ENCODE assay signal across 8 mouse cellular contexts in the genomic region with DNA sequence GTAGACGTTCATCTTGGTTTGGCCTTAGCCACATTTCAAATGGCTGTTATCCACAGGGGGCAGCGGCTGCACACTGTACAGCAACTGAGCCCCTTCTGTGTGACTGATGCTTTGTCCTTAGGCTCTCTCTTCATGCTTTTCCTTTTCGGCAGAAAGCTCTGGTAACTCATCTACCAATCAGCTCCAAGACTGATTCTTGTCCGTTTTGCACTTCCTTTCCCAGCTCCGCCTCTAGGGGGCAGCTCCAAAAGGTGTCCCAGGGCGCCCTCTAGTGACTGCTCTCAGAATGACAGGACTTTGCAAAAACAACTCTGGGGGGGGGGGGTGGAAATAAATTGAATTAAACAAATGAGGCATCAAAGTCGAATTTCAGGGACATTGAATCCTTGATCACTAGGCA.
DNase-seq lines count a peak whose midpoint lies in the region.

No protein-coding gene starts in this region.

- DNase-seq in CD8-positive naive resting alpha-beta T cell, adult 2 months (ENCODE audit: low read depth in 2 of 2, low spot score in 2 of 2), result peak; percentile 89 to 93
- DNase-seq in NIH3T3 (ENCODE audit: low read depth), result peak; percentile 84
- DNase-seq in cerebellum, adult 8-10 months, result peak; percentile 73
- DNase-seq in gastrocnemius, postnatal 10 days, result peak; percentile 94
- DNase-seq in layer of hippocampus, adult 8-10 months (ENCODE audit: low spot score in 2 of 2), result peak; percentile 68 to 83
- DNase-seq in lung, postnatal 25 days (ENCODE audit: low spot score), result peak; percentile 82
- DNase-seq in right cerebral cortex, postnatal 4 days, result peak; percentile 84
- DNase-seq in yolk sac, embryonic 10.5 days (ENCODE audit: low spot score), result peak; percentile 53

Comparison
In these comparisons a context has a peak if more than half of its experiments do, and no peak if none do; other contexts are left out.
1. Peak in every context shown above with its lines: DNase-seq.